Mouse (Mus musculus) left cerebral cortex, adult 11 months (tissue): ENCODE measurements at regions not wholly inside any gene's neighbourhood (a gene's known extent, or its start where the extent isn't known, plus 50 kb on each side); places are given as distances from the start of the nearest gene placed in this dataset.
A peak's percentile ranks its signal among the peaks of the same experiment; 100 is the strongest.
"Not testable (repeated sequence)": the region's sequence is repeated elsewhere in the genome, so short reads cannot be mapped to it uniquely, and the experiment has no call there.

ENCODE experiments used
- DNase-seq: peaks from one replicate; pipeline ENCODE4 v3.0.0; 2022; ENCODE audit warnings: low spot score

GRCm38 (mm10) chr1:94969543-94969942, 343.9 kb upstream of the Fam174a start:
- no peak for DNase-seq

- no peak for DNase-seq
These were observed 343.2 kb upstream of the Fam174a start for GRCm38 (mm10) chr1:94970103-94970759.

- no peak for DNase-seq
These were observed 320.1 kb upstream of the Fam174a start for GRCm38 (mm10) chr1:94993338-94993737.

- DNase-seq = no peak
These were observed 309.5 kb upstream of the Fam174a start for GRCm38 (mm10) chr1:95003900-95004299.

DNA sequence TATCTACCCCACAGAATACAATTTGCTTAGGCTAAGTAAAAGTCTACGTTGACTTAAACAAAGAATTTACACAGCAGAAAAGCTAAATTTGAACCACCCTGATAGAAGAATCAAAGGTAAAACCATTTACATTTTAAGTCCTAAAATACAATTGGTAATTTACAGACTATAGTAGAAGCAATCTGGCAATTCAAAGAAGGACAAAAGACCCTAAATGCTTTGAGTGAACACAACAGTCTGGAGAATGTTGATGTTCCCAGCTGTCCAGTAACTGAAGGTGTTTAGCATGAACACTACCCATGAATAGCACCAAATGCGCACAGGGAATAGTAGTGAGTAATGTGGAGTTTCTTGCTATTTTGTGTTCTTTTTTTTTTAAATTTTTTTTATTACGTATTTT, 282.8 kb upstream of the Fam174a start:
- DNase-seq = no peak

DNA sequence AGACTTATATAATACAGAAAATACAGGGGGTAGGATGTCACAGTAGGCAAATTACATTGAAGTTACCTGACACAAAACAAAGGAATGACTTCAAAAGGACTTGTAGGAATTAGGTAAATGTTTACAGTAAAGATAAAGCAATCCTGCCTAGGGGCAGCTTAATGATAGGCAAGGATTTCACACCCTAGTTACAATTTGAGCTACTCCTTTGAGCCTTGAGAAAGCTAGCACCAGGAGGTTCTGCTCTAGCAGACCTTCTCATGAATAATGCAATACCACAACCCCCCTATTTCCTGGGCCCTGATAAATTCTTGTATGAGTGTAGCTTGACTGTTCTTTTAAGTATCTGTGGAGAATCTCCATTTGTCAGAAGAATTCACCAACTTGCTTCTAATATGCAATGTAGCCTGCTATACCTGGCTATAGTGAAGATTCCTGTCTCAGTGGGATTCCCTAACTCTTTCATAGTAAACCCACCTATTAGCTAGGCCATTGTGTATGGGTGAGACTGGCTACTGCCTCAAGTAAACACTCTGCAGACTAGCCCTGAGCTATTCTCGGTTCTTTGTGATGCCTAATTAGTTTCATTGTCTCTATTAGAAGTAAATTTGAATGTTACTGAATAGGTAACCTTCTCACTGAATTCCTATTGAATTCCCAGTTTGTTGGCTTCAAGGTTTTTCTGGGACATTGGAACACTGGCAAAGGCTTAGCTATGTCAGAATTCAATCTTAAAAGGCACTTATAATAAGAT, 279.6 kb upstream of the Fam174a start:
- DNase-seq = not testable (repeated sequence)

DNA sequence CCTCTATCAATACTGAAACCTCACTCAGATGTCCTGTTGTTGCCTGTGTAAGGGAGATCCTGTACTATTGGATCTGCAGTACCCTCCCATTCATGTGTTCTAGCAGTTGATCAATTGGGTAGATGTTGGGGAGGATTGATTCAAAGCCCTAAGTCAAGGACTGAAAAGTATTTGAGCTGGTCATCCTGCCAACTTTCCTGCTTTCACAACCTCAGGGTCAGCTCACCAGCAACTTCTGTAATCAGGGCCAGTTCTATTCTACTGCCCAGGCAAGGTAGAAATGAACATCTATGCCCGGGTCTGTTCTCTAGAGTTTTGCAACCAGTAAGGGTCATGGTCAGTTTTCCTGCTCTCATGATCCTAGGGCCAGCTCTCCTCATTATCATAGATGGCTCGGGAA, 275.0 kb upstream of the Fam174a start:
- no peak for DNase-seq

DNA sequence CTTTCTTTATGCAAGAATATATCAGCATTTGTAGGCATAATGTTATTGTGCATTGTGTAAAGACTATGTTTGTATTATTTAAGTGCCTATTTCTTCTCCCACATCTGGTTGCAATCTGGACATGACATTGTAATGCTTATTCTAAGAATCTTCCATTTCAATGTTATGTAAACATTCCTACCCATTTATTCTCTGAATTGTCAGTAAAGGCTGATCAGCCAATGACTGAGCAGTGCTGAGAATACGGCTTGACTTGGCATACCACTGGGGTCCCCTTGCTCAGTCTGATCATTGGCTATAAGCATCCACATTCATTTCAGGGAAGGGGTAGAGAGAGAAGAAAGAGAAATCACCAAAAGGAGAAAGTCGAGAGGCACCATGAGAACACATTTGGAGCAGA, 273.1 kb upstream of the Fam174a start:
- DNase-seq = no peak

GRCm38 (mm10) chr1:95043355-95043754, 270.1 kb upstream of the Fam174a start:
- DNase-seq = no peak

DNA sequence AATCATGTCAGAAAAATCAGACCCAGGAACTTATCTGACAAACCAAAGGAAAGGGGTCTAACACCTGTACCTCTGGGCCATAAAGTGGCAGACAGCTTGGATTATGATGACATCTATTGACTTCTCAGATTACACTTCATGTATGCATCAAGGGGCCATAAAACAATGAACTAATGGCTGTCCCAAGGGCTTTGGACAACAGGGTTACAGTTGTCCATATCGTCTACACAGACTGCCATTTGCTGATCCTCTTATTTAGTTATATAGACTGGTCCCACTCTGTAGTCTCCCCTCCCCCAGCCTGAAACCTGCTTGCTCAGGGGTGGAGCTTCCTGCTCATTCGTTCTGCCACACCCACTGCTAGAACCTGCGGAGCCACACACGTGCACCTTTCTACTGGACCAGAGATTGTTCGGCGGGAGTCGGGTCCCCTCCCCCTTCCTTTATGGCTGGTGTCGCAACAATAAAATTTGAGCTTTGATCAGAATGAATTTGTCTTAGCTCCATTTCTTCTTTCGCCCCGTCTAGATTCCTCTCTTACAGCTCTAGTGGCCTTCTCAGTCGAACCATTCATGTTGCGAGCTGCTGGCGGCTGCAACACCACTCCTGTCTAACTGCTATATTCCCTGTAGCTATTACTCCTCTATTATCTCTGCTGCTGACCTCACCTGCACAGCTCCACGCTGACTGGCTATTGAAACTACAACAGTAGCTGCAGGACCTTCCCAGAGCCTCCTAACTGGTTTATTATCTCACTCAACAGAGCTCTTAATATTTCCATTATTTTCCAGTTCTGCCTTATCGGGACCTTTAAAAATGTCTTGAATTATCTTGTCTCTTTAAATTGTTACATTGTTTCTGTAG, 248.9 kb upstream of the Fam174a start:
- DNase-seq = no peak

GRCm38 (mm10) chr1:95065620-95066019, 247.8 kb upstream of the Fam174a start:
- DNase-seq = no peak

DNA sequence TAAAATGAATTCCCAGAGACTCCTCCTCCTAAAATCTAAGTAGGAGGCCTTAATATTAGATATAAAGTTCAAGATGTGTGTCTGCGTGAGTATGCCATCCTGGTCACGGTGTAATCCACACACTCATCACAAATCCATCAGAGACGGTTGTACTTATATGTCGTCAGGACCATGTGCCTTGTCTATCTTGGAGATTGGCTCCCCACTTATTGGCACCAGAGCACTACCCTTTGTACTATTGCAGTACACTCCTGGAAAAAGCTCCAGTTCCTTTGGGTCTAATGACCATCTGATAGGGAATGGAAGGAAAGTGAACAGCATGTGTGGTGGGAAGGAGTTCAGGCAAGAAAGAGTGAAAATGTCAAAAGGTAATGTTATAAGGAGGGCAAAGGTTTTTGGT, 247.4 kb upstream of the Fam174a start:
- DNase-seq = no peak

DNA sequence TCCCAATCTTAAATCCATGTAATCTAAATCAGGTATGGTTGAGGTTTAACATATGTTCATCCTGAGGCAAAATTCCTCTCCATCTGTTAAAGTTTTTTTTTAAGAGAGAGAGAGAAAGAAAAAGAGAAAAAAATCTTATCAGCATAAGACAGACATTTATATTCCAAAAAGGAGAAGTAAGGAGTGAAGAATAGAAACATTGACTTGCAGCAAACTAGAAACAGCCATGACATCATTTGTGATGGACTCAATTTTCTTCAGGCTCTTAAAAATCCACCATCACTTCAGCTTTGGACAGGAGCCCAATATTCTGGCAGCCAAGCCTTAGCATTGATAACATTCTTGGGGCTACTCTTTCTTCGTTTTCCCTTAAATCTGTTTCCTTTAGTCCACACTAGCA, 238.3 kb upstream of the Fam174a start:
- DNase-seq = no peak

DNA sequence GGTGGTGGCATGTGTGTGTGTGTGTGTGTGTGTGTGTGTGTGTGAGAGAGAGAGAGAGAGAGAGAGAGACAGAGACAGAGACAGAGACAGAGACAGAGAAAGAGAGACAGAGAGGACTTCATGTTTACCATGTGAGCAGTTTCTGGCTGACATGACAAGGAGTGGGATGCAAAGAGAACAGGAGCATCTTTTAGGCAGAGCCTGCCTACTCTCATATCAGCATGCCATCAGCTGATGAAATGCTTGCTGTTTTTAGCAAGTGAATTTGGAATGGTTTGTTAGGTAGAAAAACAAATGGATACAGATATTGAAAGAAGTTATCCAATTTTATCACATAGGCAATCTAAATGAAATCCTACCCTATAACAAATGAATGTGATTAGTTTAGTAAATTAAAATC, 203.5 kb upstream of the Fam174a start:
- DNase-seq = peak; percentile 4

GRCm38 (mm10) chr1:95113493-95113892, 199.9 kb upstream of the Fam174a start:
- DNase-seq = no peak

GRCm38 (mm10) chr1:95147531-95147930, 165.9 kb upstream of the Fam174a start:
- no peak for DNase-seq

DNA sequence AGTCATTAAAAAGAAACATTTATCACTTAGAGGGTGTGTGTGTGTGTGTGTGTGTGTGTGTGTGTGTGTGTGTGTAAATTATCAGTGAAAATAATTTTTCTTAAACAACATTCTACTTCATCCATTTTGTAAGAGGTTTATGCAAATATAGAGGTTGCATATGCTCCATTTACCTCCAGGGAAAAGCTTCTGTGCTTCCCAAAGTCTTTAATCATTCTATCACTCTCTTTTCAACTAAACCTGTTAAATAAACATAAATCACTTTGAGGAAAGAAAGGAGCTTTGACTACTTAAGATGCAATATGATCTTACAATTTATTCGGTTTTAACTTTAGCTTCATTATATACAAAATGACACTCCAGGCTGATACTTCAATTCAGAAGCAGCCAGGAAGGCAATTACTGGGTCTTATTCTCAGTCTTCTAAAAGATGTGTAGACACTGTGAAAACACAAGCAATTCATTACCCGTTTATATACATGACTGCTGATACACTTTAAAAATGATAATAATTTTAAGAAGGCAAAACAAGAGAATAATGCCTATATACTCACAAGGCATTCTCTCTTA, 139.3 kb upstream of the Fam174a start:
- DNase-seq = no peak

DNA sequence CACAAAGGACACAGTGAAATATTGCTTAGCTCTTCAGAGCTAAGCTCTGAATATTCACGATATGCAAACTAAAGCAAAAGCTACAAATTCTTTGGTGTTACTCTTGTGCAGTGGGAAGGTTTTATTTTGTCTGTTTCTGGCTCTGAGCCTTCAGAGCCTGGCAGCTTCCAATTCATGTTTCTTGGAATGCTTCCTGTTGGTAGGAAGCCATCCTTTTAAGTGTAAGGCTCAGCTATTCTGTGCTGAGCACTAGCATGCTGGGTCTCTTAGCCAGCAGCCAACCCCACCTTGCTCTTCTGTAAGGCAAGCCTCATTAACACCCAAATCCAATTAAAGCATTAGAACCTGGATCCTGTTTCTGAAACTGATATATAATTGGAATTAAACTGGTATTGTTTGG, 94.5 kb upstream of the Fam174a start:
- DNase-seq = peak; percentile 32

- peak; percentile 8 for DNase-seq
These were observed 90.1 kb upstream of the Fam174a start for GRCm38 (mm10) chr1:95223289-95223688.

DNA sequence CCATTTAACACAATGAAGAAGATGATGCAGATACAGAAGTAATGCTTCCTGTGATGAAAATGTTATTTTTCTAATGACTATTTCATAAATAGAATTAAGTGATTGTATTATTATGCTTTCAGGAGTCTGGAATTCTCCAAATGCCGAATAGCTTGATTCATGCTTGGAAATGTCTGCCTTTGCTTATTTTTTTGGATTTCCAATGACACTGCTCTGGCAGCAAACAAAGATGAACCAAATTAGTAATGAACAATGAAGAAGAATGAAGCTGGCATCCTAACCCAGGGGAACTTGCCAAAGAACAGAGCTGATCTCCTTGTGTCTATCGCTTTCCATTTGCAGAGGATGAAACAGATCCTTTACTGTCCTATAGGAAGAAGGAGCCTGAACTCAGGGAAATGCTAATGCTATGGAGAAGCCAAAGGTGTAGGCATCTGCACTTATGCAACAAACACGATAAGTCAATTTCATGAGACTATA, 71.7 kb upstream of the Fam174a start:
- DNase-seq = no peak
